7 mouse cellular contexts compared by ENCODE assay signal in genomic region chr5:127632167-127633145, GRCm38 (mm10). TPM values are rescaled to one million over a fixed set of nuclear protein-coding genes. Genes with fewer than 3 reads are reported as not detected.
DNase-seq lines count a peak whose midpoint lies in the region; ATAC-seq and TF ChIP-seq lines count a peak whose summit lies in the region.

Gene Glt1d1, plus strand, starts transcription at chr5:127632262.
Gene Slc15a4, minus strand, starts transcription at chr5:127632897.

- peaks cover 15% of the 10 kb centered on the region for H3K27me3 ChIP-seq in embryonic facial prominence, embryonic 15.5 days
- peaks cover 32% of the 10 kb centered on the region for H3K27me3 ChIP-seq in liver, embryonic 13.5 days

- peaks cover 2 to 24% of the 10 kb centered on the region in 2 experiments for H3K4me1 ChIP-seq in ES-E14 (ENCODE audit: control insufficient read depth in 2 of 2, insufficient read depth in 2 of 2, low read length in 2 of 2, poor library complexity in 1 of 2)
- peaks cover 11% of the 10 kb centered on the region for H3K4me1 ChIP-seq in embryonic facial prominence, embryonic 15.5 days
- 0 out of 2 replicates have a peak, but pooled peaks cover 3% of the 10 kb centered on the region for H3K4me1 ChIP-seq in liver, embryonic 13.5 days (replicated peaks)

- DNase-seq in ES-E14 (ENCODE audit: low read depth, low spot score) (peak; percentile 30), ZHBTc4 (ENCODE audit: low read depth, low spot score) (peak; percentile 79)
- peak; percentile 57 for DNase-seq in kidney, adult 9 months
- DNase-seq in liver, embryonic 13.5 days, result no peak
- peak; percentile 82 for DNase-seq in retina, postnatal 1 day

- no peaks in the 10 kb centered on the region for H3K9me3 ChIP-seq in ES-E14 (ENCODE audit: control insufficient read depth, insufficient read depth, low read depth, low read length)
- H3K9me3 ChIP-seq in embryonic facial prominence, embryonic 15.5 days (replicated peaks), result no peaks in the 10 kb centered on the region
- no peaks in the 10 kb centered on the region for H3K9me3 ChIP-seq in liver, embryonic 13.5 days (replicated peaks)

- H3K4me2 ChIP-seq in embryonic facial prominence, embryonic 15.5 days (replicated peaks), result peak within 1 kb of the TSS; percentile 96
- H3K4me2 ChIP-seq in liver, embryonic 13.5 days, result peak within 1 kb of the TSS; percentile 54

- under 1% methylated on average over 61 of the region's 62 CpGs for WGBS in embryonic facial prominence, embryonic 15.5 days
- 3% methylated on average over 61 of the region's 62 CpGs for WGBS in liver, embryonic 13.5 days (ENCODE audit: insufficient replicate concordance)

- H3K27ac ChIP-seq in ES-E14 (ENCODE audit: insufficient read depth, low read depth, low read length, poor library complexity, severe bottlenecking), result no peak within 1 kb of the TSS
- H3K27ac ChIP-seq in embryonic facial prominence, embryonic 15.5 days (replicated peaks), result no peak within 1 kb of the TSS
- H3K27ac ChIP-seq in liver, embryonic 13.5 days, result no peak within 1 kb of the TSS

- no peak; the same call in 1 of the 2 replicates for ATAC-seq in embryonic facial prominence, embryonic 15.5 days (ENCODE audit: insufficient number of reproducible peaks, low FRiP score, low TSS enrichment, low read depth)
- ATAC-seq in liver, embryonic 13.5 days (ENCODE audit: low read depth), result no peak
- no peak for ATAC-seq in erythroblast, adult 5-6 weeks (replicated peaks; ENCODE audit: low FRiP score, poor library complexity, severe bottlenecking)

- in situ Hi-C loops in ES-E14 (cut with MboI; ENCODE audit: low sequenced_read_pairs in 2 of 2, unreplicated experiment in 2 of 2), result no loop called here

- H3K9ac ChIP-seq in ES-E14 (ENCODE audit: insufficient read depth, low read depth, low read length, poor library complexity, severe bottlenecking), result peak within 1 kb of the TSS; percentile 82
- peak within 1 kb of the TSS; percentile 26 for H3K9ac ChIP-seq in embryonic facial prominence, embryonic 15.5 days
- no peak within 1 kb of the TSS for H3K9ac ChIP-seq in liver, embryonic 13.5 days

- H3K36me3 ChIP-seq in ES-E14 (ENCODE audit: control insufficient read depth, insufficient read depth, low read length, poor library complexity, severe bottlenecking), result no peaks in the 10 kb centered on the region
- H3K36me3 ChIP-seq in embryonic facial prominence, embryonic 15.5 days, result no peaks in the 10 kb centered on the region
- no peaks in the 10 kb centered on the region for H3K36me3 ChIP-seq in liver, embryonic 13.5 days

- peak within 1 kb of the TSS; percentile 81 to 97 for H3K4me3 ChIP-seq in ES-E14 (ENCODE audit: insufficient read depth in 1 of 2, low read depth in 1 of 2, low read length in 2 of 2, poor library complexity in 1 of 2, severe bottlenecking in 1 of 2)
- peak within 1 kb of the TSS; percentile 50 for H3K4me3 ChIP-seq in embryonic facial prominence, embryonic 15.5 days (replicated peaks)
- H3K4me3 ChIP-seq in liver, embryonic 13.5 days (replicated peaks), result peak within 1 kb of the TSS; percentile 30

TF ChIP-seq in ES-E14, 5 proteins besides CTCF, POLR2A, EP300 and RAD21:
- TF ChIP-seq CHD2 (IDR thresholded peaks at IDR 0.05; ENCODE audit: low read depth, low read length) (no peak), MAFK (IDR thresholded peaks at IDR 0.05; ENCODE audit: insufficient read depth, low read depth, low read length) (no peak), ZNF384 (IDR thresholded peaks at IDR 0.05; ENCODE audit: low read depth, low read length) (no peak), ZC3H11A (IDR thresholded peaks at IDR 0.05; ENCODE audit: borderline replicate concordance, low read depth, low read length) (no peak), HCFC1 (IDR thresholded peaks at IDR 0.05; ENCODE audit: borderline replicate concordance, insufficient read depth, low read length) (no peak)

RNA-seq across cellular contexts. Expression of gene Glt1d1, which starts in this region (rescaled TPM):
- total RNA-seq in ES-E14 (2012; rRNA removed), result 12.3 and 18.8 TPM in 2 replicates
- 0.30 and 0.47 TPM in 2 replicates for polyA plus RNA-seq in embryonic facial prominence, embryonic 15.5 days (2015; fragmentation: Nextera tagmentation; extraction: Ambion mirVana)
- 0.21 TPM in 1 of 2 replicates, not detected in the other for polyA plus RNA-seq in liver, embryonic 13.5 days (2015; fragmentation: Nextera tagmentation; extraction: Ambion mirVana)
- total RNA-seq in erythroblast, adult 5-6 weeks (2015; ENCODE audit: low replicate concordance), result 1.3 TPM in 2 replicates
- total RNA-seq in erythroblast, adult 5-6 weeks (2017; ENCODE audit: low replicate concordance), result 0.77 and 1.7 TPM in 2 replicates

RNA-seq across cellular contexts. Expression of gene Slc15a4, which starts in this region (rescaled TPM):
- total RNA-seq in ES-E14 (2012; rRNA removed), result 50.6 and 86.6 TPM in 2 replicates
- polyA plus RNA-seq in embryonic facial prominence, embryonic 15.5 days (2015; fragmentation: Nextera tagmentation; extraction: Ambion mirVana), result 22.5 and 27.9 TPM in 2 replicates
- polyA plus RNA-seq in liver, embryonic 13.5 days (2015; fragmentation: Nextera tagmentation; extraction: Ambion mirVana), result 8.7 and 11.1 TPM in 2 replicates
- total RNA-seq in erythroblast, adult 5-6 weeks (2015; ENCODE audit: low replicate concordance), result 5.4 and 37.6 TPM in 2 replicates
- total RNA-seq in erythroblast, adult 5-6 weeks (2017; ENCODE audit: low replicate concordance), result 10.0 and 12.1 TPM in 2 replicates

Comparison
In these comparisons a context has a peak if more than half of its experiments do, and no peak if none do; other contexts are left out.
1. H3K4me3 ChIP-seq: peak in every context shown above with its lines; median percentile 89 in ES-E14; 50 in embryonic facial prominence, embryonic 15.5 days; 30 in liver, embryonic 13.5 days.